Mouse (Mus musculus) frontal cortex, postnatal 14 days (tissue): ENCODE results near the gene Ggact.

Experiments
- DNase-seq, 2 experiments: peaks; one replicate each; pipeline ENCODE4 v3.0.0; 2022; ENCODE audit warnings: low spot score in 2 of 2

Ggact gene

DNA sequence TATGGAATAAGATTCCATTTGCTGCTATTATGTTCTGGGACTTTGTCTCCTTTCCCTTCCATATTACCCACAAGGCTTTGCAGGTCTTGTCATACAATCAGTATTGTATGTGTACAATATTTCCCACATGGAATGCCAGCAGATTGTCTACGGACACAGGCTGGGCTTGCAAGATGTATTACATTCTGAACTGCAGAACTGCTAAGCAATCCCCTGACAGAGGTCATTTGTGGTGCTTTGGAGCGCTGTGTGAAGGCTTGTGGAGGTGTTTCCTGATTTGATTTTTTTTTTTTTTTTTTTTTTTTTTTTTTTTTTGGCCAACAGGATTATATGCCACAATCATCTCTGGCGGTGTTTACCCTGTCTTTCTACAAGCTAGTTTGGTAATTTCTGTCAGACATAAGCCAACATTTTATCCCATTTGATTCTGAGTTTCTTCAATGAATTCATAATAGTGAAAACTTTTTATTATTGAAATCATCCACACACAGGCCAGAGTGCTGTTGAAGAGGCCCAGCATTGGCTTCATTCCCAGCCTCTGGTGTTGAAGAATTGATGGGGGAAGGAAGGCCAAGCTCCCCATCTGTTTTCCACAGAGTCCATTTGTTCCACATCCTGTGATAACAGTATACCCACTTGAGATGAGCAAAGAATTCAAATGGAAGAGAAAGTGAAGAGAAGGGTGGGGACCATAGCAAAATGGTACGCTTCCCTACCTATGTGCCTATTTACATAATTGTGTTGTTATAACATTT is 45.8 kb downstream of the Ggact start:
- no peak for DNase-seq

- DNase-seq: no peak
Observed at GRCm38 (mm10) chr14:122865462-122866129, 48.0 kb downstream of the Ggact start.

- no peak for DNase-seq
Observed at GRCm38 (mm10) chr14:122862623-122863022, 50.9 kb downstream of the Ggact start.

DNA sequence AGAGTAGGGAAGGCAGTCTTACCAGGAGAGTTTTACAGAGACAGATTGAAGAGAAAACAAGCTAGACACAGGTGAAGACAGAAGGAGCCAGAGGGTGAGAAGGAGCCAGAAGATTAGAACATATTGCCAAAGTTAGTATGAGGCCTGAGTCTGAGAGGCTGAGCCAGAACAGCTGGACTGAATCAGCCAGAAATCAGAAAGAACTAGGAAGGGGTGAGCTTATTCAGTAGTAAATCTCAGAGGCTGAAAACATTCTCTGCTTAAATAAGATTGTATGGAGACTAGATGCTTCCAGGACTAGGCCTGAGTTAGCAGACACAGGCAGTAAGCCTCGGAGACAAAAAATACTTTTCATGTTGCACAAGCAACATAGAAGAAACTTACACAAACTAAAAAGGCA is 53.8 kb downstream of the Ggact start:
- DNase-seq: no peak

DNA sequence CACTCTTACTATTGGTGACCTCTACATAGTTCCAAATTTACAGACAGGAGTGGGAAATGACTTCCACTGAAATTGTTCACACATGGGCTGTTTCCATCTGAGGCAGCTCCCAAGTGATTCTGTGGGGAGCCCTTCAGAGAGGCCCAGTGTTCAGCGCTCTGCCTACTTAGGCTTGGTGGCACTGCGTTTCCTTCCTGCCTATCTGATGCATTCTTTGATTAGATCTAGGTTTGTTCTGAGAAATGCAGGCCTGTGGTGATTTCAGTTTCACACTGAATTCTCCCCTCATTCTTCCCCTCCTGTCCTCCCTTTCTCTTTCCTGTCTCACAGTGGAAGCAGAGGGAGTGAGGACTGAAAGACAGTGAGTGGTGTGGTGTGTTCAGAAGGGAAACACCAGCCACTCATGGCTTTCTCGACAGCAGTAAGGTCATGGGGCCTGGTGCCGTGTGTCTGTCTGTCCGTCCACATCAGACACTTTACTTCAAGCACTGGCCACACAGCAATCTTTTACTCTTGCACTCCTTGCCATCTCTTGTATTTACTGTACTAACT is 61.0 kb downstream of the Ggact start:
- no peak for DNase-seq

DNA sequence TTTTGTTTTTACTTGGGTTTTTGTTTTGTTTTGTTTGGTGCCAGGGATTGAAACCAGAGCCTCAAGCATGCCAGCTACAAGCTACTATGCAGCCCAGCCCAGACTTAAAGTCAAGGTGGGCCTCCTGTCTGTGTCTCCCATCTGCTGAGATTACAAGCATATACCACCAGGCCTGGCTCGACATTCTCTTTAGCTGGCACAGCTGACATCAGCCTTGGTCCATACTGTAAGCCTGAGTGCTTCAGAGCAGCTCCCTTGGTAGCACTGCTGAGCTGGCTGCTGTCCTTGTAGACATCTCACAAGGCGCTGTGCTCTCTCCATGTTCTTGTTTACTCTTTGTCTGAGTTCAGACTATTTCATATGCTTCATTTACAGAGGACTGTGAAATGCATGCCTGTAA is 76.5 kb downstream of the Ggact start:
- no peak for DNase-seq

DNA sequence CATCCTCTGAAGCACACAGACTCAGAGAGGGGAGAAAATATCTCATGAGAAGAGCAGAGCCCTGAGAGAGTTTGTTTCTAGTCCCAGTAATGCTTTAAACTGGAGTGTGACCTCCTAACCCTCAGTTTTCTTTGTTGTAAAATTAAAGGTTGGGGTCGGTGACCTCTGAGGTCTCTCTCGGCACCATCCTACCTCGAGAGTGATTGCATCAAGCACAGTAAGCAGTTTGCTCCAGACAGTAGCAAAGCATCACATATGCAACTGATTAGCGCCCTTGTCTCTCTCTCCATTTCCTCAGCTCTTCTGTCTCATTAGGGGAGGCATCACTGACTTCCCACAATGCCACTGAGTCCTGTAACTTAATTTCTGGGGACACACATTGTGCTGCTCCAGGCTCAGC is 77.3 kb downstream of the Ggact start:
- no peak for DNase-seq

DNA sequence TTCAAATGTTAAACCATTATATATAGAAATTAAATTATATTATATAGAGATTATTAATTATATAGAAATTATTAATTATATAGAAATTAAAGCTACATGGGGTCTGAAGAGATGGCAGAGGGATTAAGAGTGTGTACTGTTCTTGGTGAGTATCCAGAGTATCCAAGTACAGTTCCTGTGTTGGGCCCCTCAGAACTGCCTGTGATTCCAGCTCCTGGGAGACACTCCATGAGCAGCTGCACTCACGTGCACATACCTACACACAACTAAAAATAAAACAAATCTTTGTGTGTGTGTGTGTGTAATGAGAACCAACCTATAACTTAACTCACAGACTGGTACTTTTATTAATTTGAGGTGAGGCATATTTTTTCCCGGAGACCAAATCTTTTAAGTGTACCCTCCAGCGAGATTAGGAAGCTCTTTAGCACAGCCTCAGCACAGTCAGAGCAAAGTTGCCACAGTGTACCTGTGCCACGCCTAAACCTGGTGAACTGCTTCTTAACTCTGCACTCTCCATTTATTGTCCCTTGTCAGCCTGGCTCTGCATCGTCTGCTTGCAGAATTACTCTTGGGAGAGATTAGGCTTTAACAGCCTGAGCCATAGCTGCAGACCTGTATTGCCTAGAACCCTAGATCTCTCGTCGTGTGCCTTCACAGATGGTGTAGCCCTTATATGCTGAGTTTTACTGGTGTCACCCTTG is 77.9 kb downstream of the Ggact start:
- no peak for DNase-seq

DNA sequence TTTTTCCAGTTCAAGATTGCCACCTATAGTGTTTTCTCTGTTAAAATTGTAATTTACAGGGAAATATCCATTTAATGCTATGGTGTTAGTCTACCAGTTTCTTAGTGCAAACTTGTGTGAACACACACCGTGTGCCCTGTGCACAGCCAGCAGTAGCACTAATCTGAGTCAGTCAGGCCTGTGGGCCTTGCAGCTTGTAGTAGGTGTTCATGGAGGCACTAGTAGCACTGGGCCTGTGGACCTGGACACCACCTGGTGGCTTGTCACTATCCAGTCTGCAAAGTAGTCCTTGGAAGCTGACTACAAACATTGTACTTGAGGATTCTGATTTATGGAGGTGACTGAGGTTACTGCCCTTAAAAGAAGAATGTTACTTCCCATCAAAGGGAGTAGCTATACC is 78.8 kb downstream of the Ggact start:
- no peak for DNase-seq

DNA sequence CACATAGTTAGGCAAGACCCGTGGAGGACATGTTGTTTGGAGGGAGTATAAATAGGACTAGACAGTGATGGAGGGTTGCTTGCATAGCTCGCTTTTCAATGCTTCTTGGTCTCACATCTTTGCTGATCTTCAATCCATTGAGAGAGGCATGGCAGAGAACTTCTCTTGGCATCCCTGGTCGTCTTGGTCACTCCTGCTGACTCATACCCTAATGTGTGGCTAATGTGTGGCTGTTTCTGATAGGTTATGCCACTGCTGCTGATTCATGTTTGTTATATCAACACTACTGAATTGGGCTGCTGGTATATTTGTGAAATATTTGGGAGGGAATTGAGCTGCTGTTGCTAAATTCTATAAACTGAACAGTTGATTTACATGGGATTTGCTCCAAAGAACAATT is 79.9 kb downstream of the Ggact start:
- no peak for DNase-seq

- no peak for DNase-seq
Observed at GRCm38 (mm10) chr14:122830433-122830832, 83.1 kb downstream of the Ggact start.

DNA sequence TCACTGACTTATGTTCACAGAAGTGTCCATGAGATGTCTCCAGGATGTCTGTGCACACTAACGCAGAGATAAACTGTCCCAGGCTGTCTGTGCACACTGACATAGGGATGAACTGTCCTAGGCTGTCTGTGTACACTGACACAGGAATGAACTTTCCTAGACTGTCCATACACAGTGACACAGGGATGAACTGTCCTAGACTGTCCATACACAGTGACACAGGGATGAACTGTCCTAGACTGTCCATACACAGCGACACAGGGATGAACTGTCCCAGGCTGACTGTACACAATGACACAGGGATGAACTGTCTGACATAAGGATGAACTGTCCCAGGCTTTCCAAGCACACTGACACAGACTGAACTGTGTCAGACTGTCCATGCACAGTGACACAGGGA is 88.1 kb downstream of the Ggact start:
- DNase-seq: no peak

- no peak for DNase-seq
Observed at GRCm38 (mm10) chr14:122823791-122824190, 89.8 kb downstream of the Ggact start.

DNA sequence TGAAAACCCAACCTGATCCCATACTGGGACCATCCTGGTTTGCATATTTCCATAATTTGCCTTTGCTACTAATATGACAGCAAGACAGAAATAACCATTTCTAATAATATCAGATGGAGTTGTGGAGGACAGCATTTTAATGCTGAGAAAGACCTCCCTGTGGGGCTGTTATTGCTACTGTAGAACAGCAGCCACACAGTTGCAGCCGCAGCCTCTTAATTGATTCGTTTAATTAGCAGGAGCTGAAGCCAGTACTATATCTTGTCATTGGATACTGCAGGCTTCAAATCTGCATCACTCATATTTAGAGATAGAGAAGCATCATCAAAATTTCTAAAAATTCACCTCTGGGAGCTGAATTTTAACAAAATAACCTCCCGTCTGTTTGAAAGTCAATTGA is 92.6 kb downstream of the Ggact start:
- no peak for DNase-seq

DNA sequence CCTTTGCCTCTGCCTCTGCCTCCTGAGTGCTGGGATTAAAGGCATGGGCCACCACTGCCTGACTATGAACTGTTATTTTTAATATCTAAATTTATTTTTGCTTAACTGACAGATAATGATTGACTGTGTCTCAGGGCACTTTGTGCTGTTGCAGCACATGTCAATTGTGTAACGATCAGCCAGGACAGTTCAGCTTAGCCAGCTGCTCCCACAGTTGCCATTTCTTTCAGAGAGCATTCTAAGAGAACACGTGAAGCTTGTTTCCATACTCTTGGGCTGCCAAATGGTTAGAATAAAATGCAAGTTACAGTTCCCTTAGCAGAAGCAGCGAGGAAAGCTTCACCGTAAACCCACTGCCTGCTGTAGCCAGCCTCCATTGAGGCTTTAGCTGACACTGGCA is 113.3 kb downstream of the Ggact start:
- DNase-seq: no peak

GRCm38 (mm10) chr14:122793368-122793767 is 120.2 kb downstream of the Ggact start:
- DNase-seq: no peak

GRCm38 (mm10) chr14:122790111-122790510 is 123.4 kb downstream of the Ggact start:
- DNase-seq: no peak

- no peak for DNase-seq
Observed at GRCm38 (mm10) chr14:122788199-122788598, 125.4 kb downstream of the Ggact start.

- DNase-seq: no peak
Observed at GRCm38 (mm10) chr14:122784701-122785100, 128.9 kb downstream of the Ggact start.

DNA sequence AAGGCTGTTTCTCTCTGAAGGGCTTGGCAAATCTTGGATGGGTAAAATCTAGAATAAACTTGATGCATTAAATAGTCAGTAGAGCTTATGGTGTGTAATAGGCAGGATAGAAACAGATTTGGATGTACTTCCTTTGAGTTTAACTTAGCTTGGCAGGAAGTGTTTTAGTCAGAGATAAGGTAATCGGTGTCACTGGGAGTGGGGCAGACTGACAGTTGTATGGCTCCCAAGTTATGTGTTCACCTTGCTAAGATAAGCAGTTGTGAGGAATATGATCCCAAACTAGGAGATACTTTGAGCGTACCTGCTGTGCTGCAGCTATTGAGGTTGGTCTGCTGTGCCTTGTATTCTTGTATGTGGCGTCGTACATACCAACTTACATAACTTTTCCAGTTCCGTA is 147.1 kb downstream of the Ggact start:
- no peak for DNase-seq
